Mouse (Mus musculus) heart, adult 11 months (tissue): ENCODE measurements around the gene Acad10.
A peak's percentile ranks its signal among the peaks of the same experiment; 100 is the strongest.

Source experiments
- DNase-seq: peaks from one replicate; pipeline ENCODE4 v3.0.0; 2022

The Acad10 gene

GRCm38 (mm10) chr5:121595758-121596157, 64.6 kb downstream of the Acad10 start:
- DNase-seq = peak; percentile 88

GRCm38 (mm10) chr5:121594714-121595313, 65.5 kb downstream of the Acad10 start:
- DNase-seq = peak; percentile 92

- DNase-seq = peak; percentile 99
Observed at GRCm38 (mm10) chr5:121593451-121594401, 66.6 kb downstream of the Acad10 start, which contains the start of gene Aldh2. Gene Aldh2 (minus strand): TSS chr5:121593824.

GRCm38 (mm10) chr5:121592816-121593407, 67.4 kb downstream of the Acad10 start:
- peak; percentile 84 for DNase-seq

- peak; percentile 94 for DNase-seq
Observed at GRCm38 (mm10) chr5:121592064-121592815, 68.1 kb downstream of the Acad10 start.

- peak; percentile 96 for DNase-seq
Observed at GRCm38 (mm10) chr5:121591417-121592063, 68.8 kb downstream of the Acad10 start.

GRCm38 (mm10) chr5:121589928-121590327, 70.4 kb downstream of the Acad10 start:
- peak; percentile 92 for DNase-seq

GRCm38 (mm10) chr5:121586400-121587039, 73.8 kb downstream of the Acad10 start:
- DNase-seq = peak; percentile 99

GRCm38 (mm10) chr5:121585699-121586098, 74.6 kb downstream of the Acad10 start:
- DNase-seq = peak; percentile 95

- DNase-seq = no peak
Observed at GRCm38 (mm10) chr5:121585005-121585404, 75.3 kb downstream of the Acad10 start.

GRCm38 (mm10) chr5:121583765-121584501, 76.4 kb downstream of the Acad10 start:
- peak; percentile 100 for DNase-seq

GRCm38 (mm10) chr5:121581945-121582344, 78.4 kb downstream of the Acad10 start:
- DNase-seq = no peak

GRCm38 (mm10) chr5:121576927-121577488, 83.3 kb downstream of the Acad10 start:
- DNase-seq = peak; percentile 95

GRCm38 (mm10) chr5:121575867-121576266, 84.4 kb downstream of the Acad10 start:
- DNase-seq = peak; percentile 84

- peak; percentile 91 for DNase-seq
Observed at GRCm38 (mm10) chr5:121574145-121574544, 86.2 kb downstream of the Acad10 start.
